Mouse (Mus musculus): ENCODE measurements around the gene Gm44503. TPM values are rescaled to one million over a fixed set of nuclear protein-coding genes. Genes with fewer than 3 reads are reported as not detected.

The Gm44503 gene
- total and polyA plus RNA-seq, 3 experiments, result not detected

DNA sequence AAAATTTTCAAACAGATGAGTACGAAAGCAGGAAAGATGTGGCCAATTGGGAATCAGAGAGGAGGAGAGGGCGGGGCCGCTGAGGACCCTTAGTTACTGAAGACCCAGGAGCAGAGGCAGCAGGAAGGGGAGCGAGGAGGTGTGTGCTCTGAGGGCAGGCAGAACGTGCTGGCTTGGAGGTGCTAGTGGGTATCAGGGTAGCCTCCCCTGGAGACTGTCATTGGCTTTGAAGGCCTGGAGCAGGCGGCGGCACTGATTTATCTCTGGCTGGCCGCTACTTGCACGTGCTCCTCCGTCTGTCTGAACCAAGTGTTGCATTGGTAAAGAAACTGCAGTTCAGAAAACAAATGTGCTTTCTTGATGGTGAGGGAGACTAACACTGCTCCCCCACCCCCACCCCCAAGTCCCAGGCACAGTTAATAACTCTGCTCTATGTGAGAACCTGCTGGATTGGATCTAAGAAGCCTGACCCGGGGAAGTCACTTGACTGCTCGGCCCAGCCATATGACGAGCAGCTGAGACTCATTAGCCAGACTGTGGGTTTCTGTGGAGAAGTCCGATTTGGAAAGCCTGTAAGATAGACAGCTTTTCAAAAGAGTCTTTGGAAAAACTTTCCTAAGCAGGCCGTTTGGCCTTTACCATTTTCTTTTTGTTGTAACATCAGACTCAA is 105.1 kb downstream of the Gm44503 start:
- no peaks in the 10 kb centered on the region; the same call in 1 of the 2 replicates for H3K79me2 ChIP-seq (ENCODE audit: control insufficient read depth, insufficient read depth, low read length, poor library complexity)
- H3K4me3 ChIP-seq (ENCODE audit: control insufficient read depth in 1 of 2, insufficient read depth in 1 of 2, low read depth in 2 of 2, low read length in 2 of 2), result no peak overlapping the region
- TF ChIP-seq RAD21 (IDR thresholded peaks at IDR 0.05; ENCODE audit: low read depth, low read length) (no peak), KAT2A (conservative IDR thresholded peaks at IDR 0.05; ENCODE audit: low read depth, low read length) (no peak), ZNF384 (IDR thresholded peaks at IDR 0.05; ENCODE audit: low read depth, low read length) (no peak)
- H3K9ac ChIP-seq (ENCODE audit: control insufficient read depth, low read depth, low read length, poor library complexity, severe bottlenecking), result no peak overlapping the region
- H3K27ac ChIP-seq (ENCODE audit: control insufficient read depth, low read depth, low read length), result no peak overlapping the region
- peaks cover 5 to 10% of the 10 kb centered on the region in 2 experiments for H3K4me1 ChIP-seq (ENCODE audit: control insufficient read depth in 1 of 2, insufficient read depth in 2 of 2, low read length in 2 of 2)
- peaks cover 0 to 11% of the 10 kb centered on the region in 2 experiments; a peak in 3 of 4 replicates for H3K36me3 ChIP-seq (ENCODE audit: control insufficient read depth in 1 of 2, insufficient read depth in 2 of 2, low read length in 2 of 2)
- H3K27me3 ChIP-seq (ENCODE audit: control insufficient read depth in 1 of 2, insufficient read depth in 2 of 2, low read length in 2 of 2), result no peaks in the 10 kb centered on the region
- DNase-seq (ENCODE audit: low read depth, low spot score), result no peak
- no peaks in the 10 kb centered on the region for H3K9me3 ChIP-seq (replicated peaks; ENCODE audit: insufficient read depth, low read length)

Other genes starting within 250 kb of the Gm44503 start
- not detected in 2 replicates for gene Prtg, start 152.0 kb upstream of the Gm44503 start, total RNA-seq (2012; rRNA removed)
- not detected for gene Prtg, start 152.0 kb upstream of the Gm44503 start, polyA plus RNA-seq (2012; ENCODE audit: insufficient read depth in 1 of 2, insufficient read length in 2 of 2, low read depth in 1 of 2, low replicate concordance in 2 of 2, missing spikeins in 1 of 2)
- not detected in 2 replicates for gene Pygo1, start 33.2 kb upstream of the Gm44503 start, total RNA-seq (2012; rRNA removed)
- gene Pygo1, start 33.2 kb upstream of the Gm44503 start, polyA plus RNA-seq (2012; ENCODE audit: insufficient read depth in 1 of 2, insufficient read length in 2 of 2, low read depth in 1 of 2, low replicate concordance in 2 of 2, missing spikeins in 1 of 2), result not detected
- gene Dyx1c1, start 67 bp upstream of the Gm44503 start, total RNA-seq (2012; rRNA removed), result 1.0 and 1.1 TPM in 2 replicates
- 1 to 10 TPM in 1 of 2 experiments, not detected in 1; 2.0 TPM for gene Dyx1c1, start 67 bp upstream of the Gm44503 start, polyA plus RNA-seq (2012; ENCODE audit: insufficient read depth in 1 of 2, insufficient read length in 2 of 2, low read depth in 1 of 2, low replicate concordance in 2 of 2, missing spikeins in 1 of 2)
- 2.3 and 3.4 TPM in 2 replicates for gene Ccpg1os, start 26.5 kb downstream of the Gm44503 start, total RNA-seq (2012; rRNA removed)
- 1 to 10 TPM in 1 of 2 experiments, not detected in 1; 4.6 TPM for gene Ccpg1os, start 26.5 kb downstream of the Gm44503 start, polyA plus RNA-seq (2012; ENCODE audit: insufficient read depth in 1 of 2, insufficient read length in 2 of 2, low read depth in 1 of 2, low replicate concordance in 2 of 2, missing spikeins in 1 of 2)
- 2.1 and 2.9 TPM in 2 replicates for gene Ccpg1, start 26.6 kb downstream of the Gm44503 start, total RNA-seq (2012; rRNA removed)
- 10 to 100 TPM in 1 of 2 experiments, not detected in 1; 12.5 TPM for gene Ccpg1, start 26.6 kb downstream of the Gm44503 start, polyA plus RNA-seq (2012; ENCODE audit: insufficient read depth in 1 of 2, insufficient read length in 2 of 2, low read depth in 1 of 2, low replicate concordance in 2 of 2, missing spikeins in 1 of 2)
- gene Pigb, start 81.5 kb downstream of the Gm44503 start, total RNA-seq (2012; rRNA removed), result 3.5 and 3.7 TPM in 2 replicates
- 10 to 100 TPM in 1 of 2 experiments, not detected in 1; 12.0 TPM for gene Pigb, start 81.5 kb downstream of the Gm44503 start, polyA plus RNA-seq (2012; ENCODE audit: insufficient read depth in 1 of 2, insufficient read length in 2 of 2, low read depth in 1 of 2, low replicate concordance in 2 of 2, missing spikeins in 1 of 2)
- 8.6 and 8.8 TPM in 2 replicates for gene Rab27a, start 86.0 kb downstream of the Gm44503 start, total RNA-seq (2012; rRNA removed)
- 10 to 100 TPM in 1 of 2 experiments, not detected in 1; 11.2 TPM for gene Rab27a, start 86.0 kb downstream of the Gm44503 start, polyA plus RNA-seq (2012; ENCODE audit: insufficient read depth in 1 of 2, insufficient read length in 2 of 2, low read depth in 1 of 2, low replicate concordance in 2 of 2, missing spikeins in 1 of 2)
- not detected in 2 replicates for gene Khdc3, start 143.0 kb downstream of the Gm44503 start, total RNA-seq (2012; rRNA removed)
- gene Khdc3, start 143.0 kb downstream of the Gm44503 start, polyA plus RNA-seq (2012; ENCODE audit: insufficient read depth in 1 of 2, insufficient read length in 2 of 2, low read depth in 1 of 2, low replicate concordance in 2 of 2, missing spikeins in 1 of 2), result not detected
- not detected in 2 replicates for gene Gm20509, start 143.6 kb downstream of the Gm44503 start, total RNA-seq (2012; rRNA removed)
- gene Gm20509, start 143.6 kb downstream of the Gm44503 start, polyA plus RNA-seq (2012; ENCODE audit: insufficient read depth in 1 of 2, insufficient read length in 2 of 2, low read depth in 1 of 2, low replicate concordance in 2 of 2, missing spikeins in 1 of 2), result not detected
- 203 and 234 TPM in 2 replicates for gene Rsl24d1, start 154.6 kb downstream of the Gm44503 start, total RNA-seq (2012; rRNA removed)
- 100 to 1,000 TPM in 1 of 2 experiments, not detected in 1; 195 TPM for gene Rsl24d1, start 154.6 kb downstream of the Gm44503 start, polyA plus RNA-seq (2012; ENCODE audit: insufficient read depth in 1 of 2, insufficient read length in 2 of 2, low read depth in 1 of 2, low replicate concordance in 2 of 2, missing spikeins in 1 of 2)

Data from MEL (cell line).